Mouse (Mus musculus): Measurements from ENCODE around the gene Ces1e.
A peak's percentile ranks its signal among the peaks of the same experiment; 100 is the strongest.
"Not testable (repeated sequence)": the region's sequence is repeated elsewhere in the genome, so short reads cannot be mapped to it uniquely, and the experiment has no call there.

The Ces1e gene

GRCm38 (mm10) chr8:93229446-93229845, at the start of gene Ces1e:
Gene Ces1e, minus strand, starts transcription at chr8:93229619.
- DNase-seq: no peak

GRCm38 (mm10) chr8:93278176-93278805, 48.9 kb upstream of the Ces1e start:
- no peak for DNase-seq

- no peak for DNase-seq
These were observed 45.2 kb upstream of the Ces1e start for GRCm38 (mm10) chr8:93274609-93275008.

GRCm38 (mm10) chr8:93273321-93273720, 43.9 kb upstream of the Ces1e start:
- no peak for DNase-seq

- DNase-seq: no peak
These were observed 43.3 kb upstream of the Ces1e start for GRCm38 (mm10) chr8:93272686-93273085.

GRCm38 (mm10) chr8:93261436-93261835, 32.0 kb upstream of the Ces1e start:
- DNase-seq: no peak

- no peak for DNase-seq
These were observed 23.0 kb upstream of the Ces1e start for GRCm38 (mm10) chr8:93252400-93252925.

GRCm38 (mm10) chr8:93246057-93246456, 16.6 kb upstream of the Ces1e start:
- DNase-seq: no peak

GRCm38 (mm10) chr8:93239884-93240283, 10.5 kb upstream of the Ces1e start:
- DNase-seq: no peak

GRCm38 (mm10) chr8:93235681-93236080, 6.3 kb upstream of the Ces1e start:
- DNase-seq: no peak

- no peak for DNase-seq
These were observed 5.3 kb upstream of the Ces1e start for GRCm38 (mm10) chr8:93234706-93235105.

GRCm38 (mm10) chr8:93234068-93234467, 4.6 kb upstream of the Ces1e start:
- DNase-seq: no peak

GRCm38 (mm10) chr8:93228673-93229370, 597 bp downstream of the Ces1e start:
- no peak for DNase-seq

- DNase-seq: not testable (repeated sequence)
These were observed 2.9 kb downstream of the Ces1e start for GRCm38 (mm10) chr8:93226471-93226870.

GRCm38 (mm10) chr8:93221896-93222295, 7.5 kb downstream of the Ces1e start:
- no peak for DNase-seq

GRCm38 (mm10) chr8:93217867-93218266, 11.6 kb downstream of the Ces1e start:
- no peak for DNase-seq

GRCm38 (mm10) chr8:93217375-93217774, 12.0 kb downstream of the Ces1e start:
- DNase-seq: no peak

GRCm38 (mm10) chr8:93211091-93211490, 18.3 kb downstream of the Ces1e start:
- DNase-seq: no peak

GRCm38 (mm10) chr8:93199146-93199545, 30.3 kb downstream of the Ces1e start:
- not testable (repeated sequence) for DNase-seq

GRCm38 (mm10) chr8:93197685-93198525, 31.5 kb downstream of the Ces1e start, which contains the start of gene Ces1d:
Gene Ces1d, minus strand, starts transcription at chr8:93197838.
- DNase-seq: peak; percentile 4

GRCm38 (mm10) chr8:93196436-93196835, 33.0 kb downstream of the Ces1e start:
- DNase-seq: no peak

GRCm38 (mm10) chr8:93180581-93181129, 48.8 kb downstream of the Ces1e start:
- no peak for DNase-seq

GRCm38 (mm10) chr8:93176593-93176992, 52.8 kb downstream of the Ces1e start:
- no peak for DNase-seq

All from liver (tissue).